Mouse (Mus musculus) heart, embryonic 14.5 days (tissue): ENCODE measurements at regions not wholly inside any gene's neighbourhood (a gene's known extent, or its start where the extent isn't known, plus 50 kb on each side); places are given as distances from the start of the nearest gene placed in this dataset.

ENCODE experiments used
- ATAC-seq: fragments of 200-750 bp; cut with Nextera tagmentation; 2 replicates; pipeline ENCODE4 v1.8.0; 2017; ENCODE audit warnings: low read depth, moderate TSS enrichment; ENCODE audit not compliant: insufficient number of reproducible peaks, insufficient read depth, low FRiP score
- H3K27ac ChIP-seq, 2 experiments: fragments of 200-500 bp in 1 of 2; fragments of 300-500 bp in 1 of 2; sonication (generic) in 1 of 2; replicated peaks in 1 of 2; 2 replicates each; pipeline ENCODE4 v1.5.1; 2012 to 2014; ENCODE audit warnings: low read depth in 2 of 2, low read length in 2 of 2, control low read depth in 1 of 2, mild to moderate bottlenecking in 1 of 2, mixed read lengths in 1 of 2; ENCODE audit not compliant: control insufficient read depth in 1 of 2, insufficient read depth in 1 of 2
- H3K27me3 ChIP-seq: fragments of 300-500 bp; sonication (generic); 2 replicates; pipeline ENCODE4 v1.6.1; 2014; ENCODE audit warnings: mild to moderate bottlenecking, low read length, control low read depth; ENCODE audit not compliant: control insufficient read depth, insufficient read depth
- H3K36me3 ChIP-seq: fragments of 300-500 bp; sonication (generic); 2 replicates; pipeline ENCODE4 v1.6.1; 2014; ENCODE audit warnings: mild to moderate bottlenecking, control low read depth, low read length, mixed read lengths; ENCODE audit not compliant: control insufficient read depth, insufficient read depth
- H3K4me1 ChIP-seq, 2 experiments: fragments of 200-500 bp in 1 of 2; fragments of 300-500 bp in 1 of 2; sonication (generic) in 1 of 2; 2 replicates each; pipeline ENCODE4 v1.6.1; 2012 to 2014; ENCODE audit warnings: low read length in 2 of 2, control low read depth in 1 of 2, mixed read lengths in 1 of 2; ENCODE audit not compliant: control insufficient read depth in 2 of 2, insufficient read depth in 2 of 2
- H3K4me2 ChIP-seq: fragments of 300-500 bp; sonication (generic); 2 replicates; pipeline ENCODE4 v1.6.1; 2014; ENCODE audit warnings: mild to moderate bottlenecking, low read length
- H3K4me3 ChIP-seq, 2 experiments: fragments of 200-500 bp in 1 of 2; fragments of 300-500 bp in 1 of 2; sonication (generic) in 1 of 2; 2 replicates each; pipeline ENCODE4 v1.5.1; 2012 to 2014; ENCODE audit warnings: low read length in 2 of 2, mild to moderate bottlenecking in 2 of 2, control low read depth in 1 of 2, low read depth in 1 of 2, moderate library complexity in 1 of 2; ENCODE audit not compliant: control insufficient read depth in 1 of 2, insufficient read depth in 1 of 2
- H3K9ac ChIP-seq: fragments of 300-500 bp; sonication (generic); 2 replicates; pipeline ENCODE4 v1.6.1; 2014; ENCODE audit warnings: mild to moderate bottlenecking, low read length
- H3K9me3 ChIP-seq: fragments of 300-500 bp; sonication (generic); 2 replicates; pipeline ENCODE4 v1.6.1; 2016; ENCODE audit warnings: low read length, control low read depth; ENCODE audit not compliant: control insufficient read depth
- WGBS: fragments of 180-500 bp; shearing (Covaris S2); extraction: QIAGEN DNeasy Blood & Tissue Kit; methylation state at CpG from one replicate; pipeline ENCODE4 v1.1.7; 2014; 5-methylcytosine and 5-hydroxymethylcytosine counted together

GRCm38 (mm10) chr2:170294657-170295056, 133.0 kb downstream of the Bcas1 start:
- no peak overlapping the region for H3K4me2 ChIP-seq
- H3K9ac ChIP-seq, result no peak overlapping the region
- ATAC-seq, result no peak
- H3K27me3 ChIP-seq, result no peaks in the 10 kb centered on the region
- H3K9me3 ChIP-seq, result no peaks in the 10 kb centered on the region
- no peak overlapping the region for H3K4me3 ChIP-seq
- H3K36me3 ChIP-seq, result no peaks in the 10 kb centered on the region
- H3K4me1 ChIP-seq, result peaks cover 0 to 12% of the 10 kb centered on the region in 2 experiments; a peak in 1 of 4 replicates
- 67% methylated on average over 12 of the region's 12 CpGs for WGBS
- no peak overlapping the region; a peak in 1 of 4 replicates for H3K27ac ChIP-seq

- Histone ChIP-seq H3K4me3 (no peak overlapping the region), H3K4me2 (0 out of 2 replicates have a peak overlapping the region, but pooled peaks have one; percentile 7), H3K9ac (no peak overlapping the region), H3K36me3 (no peaks in the 10 kb centered on the region), H3K9me3 (no peaks in the 10 kb centered on the region), H3K27ac (0 out of 4 replicates have a peak overlapping the region, but pooled peaks of 1 of the 2 experiments have one; percentile 1), H3K27me3 (no peaks in the 10 kb centered on the region), H3K4me1 (peaks cover 4 to 22% of the 10 kb centered on the region in 2 experiments; a peak in 3 of 4 replicates)
- 29% methylated on average over 6 of the region's 6 CpGs for WGBS
- no peak for ATAC-seq
Measured at GRCm38 (mm10) chr2:170291841-170292655, 135.6 kb downstream of the Bcas1 start.

- 85% methylated on average over 9 of the region's 9 CpGs for WGBS
- Histone ChIP-seq H3K9ac (no peak overlapping the region), H3K4me1 (peaks cover 7 to 29% of the 10 kb centered on the region in 2 experiments; a peak in 3 of 4 replicates), H3K36me3 (no peaks in the 10 kb centered on the region), H3K4me2 (no peak overlapping the region), H3K27me3 (no peaks in the 10 kb centered on the region), H3K27ac (no peak overlapping the region), H3K4me3 (no peak overlapping the region), H3K9me3 (no peaks in the 10 kb centered on the region)
- no peak for ATAC-seq
Measured at GRCm38 (mm10) chr2:170289378-170289960, 138.2 kb downstream of the Bcas1 start.

- Histone ChIP-seq H3K36me3 (no peaks in the 10 kb centered on the region), H3K27ac (no peak overlapping the region), H3K4me2 (peak overlapping the region; percentile 78; the same call in 1 of the 2 replicates), H3K27me3 (no peaks in the 10 kb centered on the region), H3K9ac (no peak overlapping the region), H3K4me3 (no peak overlapping the region), H3K4me1 (peaks cover 7 to 29% of the 10 kb centered on the region in 2 experiments; a peak in 3 of 4 replicates), H3K9me3 (no peaks in the 10 kb centered on the region)
- ATAC-seq, result no peak
- WGBS, result 77% methylated on average over 7 of the region's 7 CpGs
Measured at GRCm38 (mm10) chr2:170288787-170289186, 138.9 kb downstream of the Bcas1 start.

- ATAC-seq, result no peak
- Histone ChIP-seq H3K4me1 (peaks cover 7 to 29% of the 10 kb centered on the region in 2 experiments; a peak in 3 of 4 replicates), H3K9ac (peak overlapping the region; percentile 41; the same call in 1 of the 2 replicates), H3K27me3 (no peaks in the 10 kb centered on the region), H3K36me3 (no peaks in the 10 kb centered on the region), H3K4me3 (peak overlapping the region; percentile 6 to 18; a peak in 2 of 4 replicates), H3K4me2 (peak overlapping the region; percentile 78), H3K27ac (no peak overlapping the region; a peak in 1 of 4 replicates), H3K9me3 (no peaks in the 10 kb centered on the region)
- WGBS, result 13% methylated on average over 11 of the region's 11 CpGs
Measured at GRCm38 (mm10) chr2:170288196-170288595, 139.4 kb downstream of the Bcas1 start.

- WGBS, result under 1% methylated on average over 27 of the region's 27 CpGs
- peak overlapping the region; percentile 64 to 66 for H3K27ac ChIP-seq
- no peak for ATAC-seq
- peak overlapping the region; percentile 51 to 56 for H3K4me3 ChIP-seq
- H3K9me3 ChIP-seq, result no peaks in the 10 kb centered on the region
- H3K36me3 ChIP-seq, result no peaks in the 10 kb centered on the region
- H3K4me1 ChIP-seq, result peaks cover 7 to 29% of the 10 kb centered on the region in 2 experiments; a peak in 3 of 4 replicates
- H3K4me2 ChIP-seq, result peak overlapping the region; percentile 78
- peak overlapping the region; percentile 72 for H3K9ac ChIP-seq
- H3K27me3 ChIP-seq, result no peaks in the 10 kb centered on the region
Measured at GRCm38 (mm10) chr2:170287301-170287885, 139.5 kb upstream of the Zfp217 start.

GRCm38 (mm10) chr2:170286773-170287172, 138.9 kb upstream of the Zfp217 start:
- Histone ChIP-seq H3K9me3 (no peaks in the 10 kb centered on the region), H3K27ac (peak overlapping the region; percentile 14 to 64; a peak in 3 of 4 replicates), H3K4me2 (peak overlapping the region; percentile 78), H3K27me3 (no peaks in the 10 kb centered on the region), H3K4me1 (peaks cover 7 to 24% of the 10 kb centered on the region in 2 experiments; a peak in 3 of 4 replicates), H3K36me3 (no peaks in the 10 kb centered on the region), H3K4me3 (peak overlapping the region; percentile 51 to 56; a peak in 3 of 4 replicates), H3K9ac (peak overlapping the region; percentile 72)
- 5% methylated on average over 8 of the region's 8 CpGs for WGBS
- ATAC-seq, result no peak
